Mouse (Mus musculus) ovary, adult 18-20 months (tissue): Measurements from ENCODE around the gene Rassf4.
"Not testable (repeated sequence)": the region's sequence is repeated elsewhere in the genome, so short reads cannot be mapped to it uniquely, and the experiment has no call there.

ENCODE experiments used
- DNase-seq: peaks from one replicate; pipeline ENCODE4 v3.0.0; 2022; ENCODE audit warnings: low spot score, mixed read lengths

Rassf4 gene

GRCm38 (mm10) chr6:116636581-116637235, 37.0 kb downstream of the Rassf4 start:
- no peak for DNase-seq

- DNase-seq = peak; percentile 64
These were observed 38.2 kb downstream of the Rassf4 start for GRCm38 (mm10) chr6:116635251-116636180.

- no peak for DNase-seq
These were observed 39.7 kb downstream of the Rassf4 start for GRCm38 (mm10) chr6:116633741-116634695.

- DNase-seq = peak; percentile 43
These were observed 41.6 kb downstream of the Rassf4 start for GRCm38 (mm10) chr6:116632129-116632528.

GRCm38 (mm10) chr6:116629766-116630165, 44.0 kb downstream of the Rassf4 start:
- no peak for DNase-seq

GRCm38 (mm10) chr6:116628539-116629171, 45.1 kb downstream of the Rassf4 start, which contains the start of gene Zfp422:
Gene Zfp422 (minus strand): TSS chr6:116628999.
- DNase-seq = peak; percentile 49

GRCm38 (mm10) chr6:116628095-116628494, 45.7 kb downstream of the Rassf4 start:
- no peak for DNase-seq

- not testable (repeated sequence) for DNase-seq
These were observed 47.3 kb downstream of the Rassf4 start for GRCm38 (mm10) chr6:116626417-116626816.

GRCm38 (mm10) chr6:116621318-116622023, 52.3 kb downstream of the Rassf4 start:
- no peak for DNase-seq

- DNase-seq = no peak
These were observed 55.7 kb downstream of the Rassf4 start for GRCm38 (mm10) chr6:116618073-116618472.

- no peak for DNase-seq
These were observed 58.0 kb downstream of the Rassf4 start for GRCm38 (mm10) chr6:116615719-116616118.

GRCm38 (mm10) chr6:116607230-116607629, 66.5 kb downstream of the Rassf4 start:
- no peak for DNase-seq

GRCm38 (mm10) chr6:116600969-116601368, 72.8 kb downstream of the Rassf4 start:
- DNase-seq = not testable (repeated sequence)

- DNase-seq = no peak
These were observed 89.7 kb downstream of the Rassf4 start, which contains the start of gene Olfr215 for GRCm38 (mm10) chr6:116584095-116584494. Gene Olfr215 (minus strand): TSS chr6:116584195.
